Mouse (Mus musculus): Measurements from ENCODE around the gene Slc12a4. TPM values are rescaled to one million over a fixed set of nuclear protein-coding genes. Genes with fewer than 3 reads are reported as not detected.

The Slc12a4 gene
- polyA plus RNA-seq (2017; shearing (Covaris generic)) = 17.0 TPM

GRCm38 (mm10) chr8:105965905-105966341 lies at the start of gene Slc12a4:
Gene Slc12a4 (minus strand): TSS chr8:105966097.

DNA sequence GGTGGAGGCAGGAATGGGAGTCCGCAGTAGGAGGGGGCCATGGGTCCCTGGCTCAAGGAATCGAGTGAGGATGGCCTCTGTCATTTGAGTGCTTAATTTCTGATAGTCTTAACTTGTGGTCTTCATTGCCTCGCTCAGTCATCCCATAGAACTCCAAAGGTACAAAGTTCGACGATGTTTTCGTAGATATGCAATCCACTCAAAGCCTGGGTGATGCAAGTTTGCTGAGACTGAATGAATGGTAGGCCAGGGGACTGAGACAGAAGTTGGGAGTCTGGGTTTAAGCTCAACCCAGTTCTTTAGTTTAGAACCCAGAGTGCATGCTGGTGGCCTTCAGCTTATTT lies 45.7 kb upstream of the Slc12a4 start, which contains the start of gene Ddx28:
Ddx28 (minus strand) TSS at position 240 of the 344 bp plus-strand sequence.

GRCm38 (mm10) chr8:106005875-106006274 lies 40.0 kb upstream of the Slc12a4 start, which contains the start of gene Dpep2nb:
Gene Dpep2nb (minus strand): TSS chr8:106005975.

DNA sequence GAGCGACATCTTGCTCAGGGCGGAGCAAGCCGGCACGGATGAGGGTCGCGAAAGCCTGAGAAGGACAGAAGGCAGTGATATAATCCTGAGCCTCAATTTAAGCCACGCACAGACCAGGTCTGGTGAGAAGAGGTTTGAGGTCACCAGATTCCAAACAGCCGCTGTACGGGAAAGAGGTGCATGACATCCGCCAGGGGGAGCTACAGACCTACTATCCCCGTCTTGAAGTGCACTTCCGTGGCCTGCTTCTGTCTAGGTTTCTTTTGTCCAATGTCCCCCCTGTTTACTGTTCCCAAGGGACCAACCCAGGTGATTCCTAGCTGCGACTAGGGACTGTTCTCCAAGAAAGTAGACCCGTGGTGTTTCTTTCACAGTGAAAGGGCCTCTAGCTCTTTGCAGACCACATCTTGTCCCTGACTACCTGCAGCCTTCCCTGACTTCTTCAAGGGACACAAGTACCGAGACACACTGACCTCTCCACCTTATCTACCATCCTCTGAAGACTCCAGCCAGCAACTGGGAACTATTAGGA lies 25.0 kb upstream of the Slc12a4 start, which contains the start of gene Dus2:
Dus2 (plus strand) TSS at position 482 of the 532 bp plus-strand sequence.

DNA sequence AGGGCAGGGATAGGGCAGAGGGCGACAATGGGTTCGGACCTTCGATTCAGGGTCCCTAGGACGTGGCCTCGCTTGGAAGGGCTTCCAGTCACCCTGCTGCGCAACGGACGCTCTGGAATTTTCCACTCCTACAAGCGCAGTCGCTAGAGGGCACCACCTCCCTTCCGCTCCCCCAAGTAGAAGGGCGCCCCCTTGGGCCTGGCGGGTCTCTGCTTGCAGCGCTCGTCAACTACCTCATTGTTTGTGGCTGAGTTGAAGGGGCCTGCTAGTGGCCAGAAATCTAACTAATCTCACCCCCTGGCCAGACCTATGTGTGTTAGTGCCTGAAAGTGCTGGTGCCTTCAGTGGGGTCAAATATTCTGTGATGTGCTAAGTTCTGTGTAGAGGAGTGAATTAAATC lies 13.4 kb upstream of the Slc12a4 start, which contains the start of gene Dpep3:
Dpep3 (minus strand) TSS at position 105 of the 400 bp plus-strand sequence.

GRCm38 (mm10) chr8:105943321-105943739 lies 22.6 kb downstream of the Slc12a4 start, which contains the start of gene Lcat:
Gene Lcat (minus strand): TSS chr8:105943382.

GRCm38 (mm10) chr8:105938306-105938669 lies 27.6 kb downstream of the Slc12a4 start, which contains the start of gene Psmb10:
Gene Psmb10 (minus strand): TSS chr8:105938444.

DNA sequence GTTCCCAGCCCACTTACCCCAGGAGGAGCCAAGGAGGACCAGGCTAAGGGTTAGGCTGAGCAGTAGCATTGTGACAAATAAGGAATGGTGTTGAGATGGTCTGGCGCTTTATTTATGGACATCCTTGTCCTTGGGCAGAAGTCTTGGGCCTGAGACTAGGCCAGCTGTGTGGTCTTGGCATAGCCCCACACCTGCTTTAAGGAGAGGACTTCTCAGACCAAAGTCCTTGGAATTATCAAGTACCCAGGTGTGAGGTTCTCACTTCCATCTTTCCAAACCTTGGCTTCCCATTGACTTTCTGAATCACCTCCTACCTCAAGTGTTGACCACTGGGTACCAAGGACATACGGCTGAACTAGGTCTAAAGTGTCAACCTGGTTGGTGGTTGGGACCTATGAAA lies 32.1 kb downstream of the Slc12a4 start, which contains the start of gene Ctrl:
Ctrl (minus strand) TSS at position 101 of the 400 bp plus-strand sequence.

GRCm38 (mm10) chr8:105900180-105900940 lies 65.5 kb downstream of the Slc12a4 start, which contains the start of gene Pskh1:
Gene Pskh1 (plus strand): TSS chr8:105900441.

Other genes starting within 250 kb of the Slc12a4 start
- 9.0 TPM for gene Gfod2, start 207.4 kb downstream of the Slc12a4 start, polyA plus RNA-seq (2017; shearing (Covaris generic))
- 121 TPM for gene Ranbp10, start 138.7 kb downstream of the Slc12a4 start, polyA plus RNA-seq (2017; shearing (Covaris generic))
- not detected for gene Tsnaxip1, start 138.4 kb downstream of the Slc12a4 start, polyA plus RNA-seq (2017; shearing (Covaris generic))
- gene Cenpt, start 112.8 kb downstream of the Slc12a4 start, polyA plus RNA-seq (2017; shearing (Covaris generic)) = 26.4 TPM
- gene Thap11, start 111.0 kb downstream of the Slc12a4 start, polyA plus RNA-seq (2017; shearing (Covaris generic)) = 30.5 TPM
- 21.1 TPM for gene Nutf2, start 105.5 kb downstream of the Slc12a4 start, polyA plus RNA-seq (2017; shearing (Covaris generic))
- gene Edc4, start 85.2 kb downstream of the Slc12a4 start, polyA plus RNA-seq (2017; shearing (Covaris generic)) = 101 TPM
- 1.8 TPM for gene Nrn1l, start 72.5 kb downstream of the Slc12a4 start, polyA plus RNA-seq (2017; shearing (Covaris generic))
- 17.7 TPM for gene Pskh1, start 65.7 kb downstream of the Slc12a4 start, polyA plus RNA-seq (2017; shearing (Covaris generic))
- gene Ctrl, start 32.2 kb downstream of the Slc12a4 start, polyA plus RNA-seq (2017; shearing (Covaris generic)) = 1.4 TPM
- 159 TPM for gene Psmb10, start 27.7 kb downstream of the Slc12a4 start, polyA plus RNA-seq (2017; shearing (Covaris generic))
- not detected for gene Lcat, start 22.7 kb downstream of the Slc12a4 start, polyA plus RNA-seq (2017; shearing (Covaris generic))
- gene Dpep3, start 13.3 kb upstream of the Slc12a4 start, polyA plus RNA-seq (2017; shearing (Covaris generic)) = not detected
- 12.0 TPM for gene Dus2, start 25.2 kb upstream of the Slc12a4 start, polyA plus RNA-seq (2017; shearing (Covaris generic))
- gene Dpep2nb, start 39.9 kb upstream of the Slc12a4 start, polyA plus RNA-seq (2017; shearing (Covaris generic)) = not detected
- gene Ddx28, start 45.8 kb upstream of the Slc12a4 start, polyA plus RNA-seq (2017; shearing (Covaris generic)) = 3.8 TPM
- gene Nfatc3, start 92.7 kb upstream of the Slc12a4 start, polyA plus RNA-seq (2017; shearing (Covaris generic)) = 142 TPM
- 1.1 TPM for gene Esrp2, start 170.9 kb upstream of the Slc12a4 start, polyA plus RNA-seq (2017; shearing (Covaris generic))
- gene Pla2g15, start 184.3 kb upstream of the Slc12a4 start, polyA plus RNA-seq (2017; shearing (Covaris generic)) = 2.6 TPM
- 46.4 TPM for gene Slc7a6, start 202.8 kb upstream of the Slc12a4 start, polyA plus RNA-seq (2017; shearing (Covaris generic))
- gene Slc7a6os, start 244.8 kb upstream of the Slc12a4 start, polyA plus RNA-seq (2017; shearing (Covaris generic)) = 86.3 TPM
- gene Prmt7, start 244.8 kb upstream of the Slc12a4 start, polyA plus RNA-seq (2017; shearing (Covaris generic)) = 48.1 TPM

All from naive thymus-derived CD4-positive, alpha-beta T cell, adult 5 months (primary cell).